Mouse (Mus musculus) urinary bladder, postnatal 36 days (tissue): ENCODE data around the gene Plin3.
"Not testable (repeated sequence)": the region's sequence is repeated elsewhere in the genome, so short reads cannot be mapped to it uniquely, and the experiment has no call there.

Source experiments
- DNase-seq, 2 experiments: peaks; one replicate each; pipeline ENCODE4 v3.0.0; 2022; ENCODE audit warnings: low spot score in 2 of 2, mixed read lengths in 1 of 2

The Plin3 gene

DNA sequence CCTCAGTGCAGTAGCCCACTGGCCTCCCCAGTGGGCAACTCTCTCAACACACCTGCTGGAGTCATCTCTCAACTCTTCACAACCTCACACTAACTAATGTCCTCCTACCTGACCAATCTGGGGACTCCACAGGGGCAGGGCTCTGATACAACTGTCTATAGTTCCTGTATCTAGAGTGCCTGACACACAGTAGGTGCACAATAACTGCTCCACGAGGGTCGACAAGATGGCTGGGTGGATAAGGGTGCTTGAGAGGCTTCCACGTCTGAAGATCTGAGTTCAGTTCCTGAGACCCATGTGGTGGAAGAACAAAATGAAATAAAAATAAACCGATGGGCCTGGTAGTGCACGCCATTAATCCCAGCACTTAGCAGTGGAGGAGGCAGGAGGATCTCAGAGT, 18.7 kb downstream of the Plin3 start:
- no peak for DNase-seq

DNA sequence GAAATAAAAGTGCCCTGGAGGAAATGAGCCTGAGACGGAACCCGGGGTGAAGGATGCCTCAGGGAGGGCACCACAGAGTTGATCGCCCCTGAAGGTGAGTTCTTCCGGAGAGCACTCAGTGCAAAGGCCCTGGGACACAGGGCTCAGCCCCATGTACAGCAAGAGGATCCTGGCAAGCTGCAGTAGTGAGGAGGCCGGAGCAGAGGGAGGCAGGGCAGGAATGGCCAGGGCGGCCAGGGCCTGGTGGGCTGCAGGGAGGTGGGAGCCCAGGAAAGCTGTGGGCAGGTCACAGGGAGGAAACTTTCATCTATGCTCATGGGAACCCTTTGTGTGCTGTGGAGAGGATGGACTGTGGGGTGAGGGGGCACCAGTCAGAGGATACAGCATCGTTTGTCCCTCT, 19.2 kb downstream of the Plin3 start:
- DNase-seq: no peak

DNA sequence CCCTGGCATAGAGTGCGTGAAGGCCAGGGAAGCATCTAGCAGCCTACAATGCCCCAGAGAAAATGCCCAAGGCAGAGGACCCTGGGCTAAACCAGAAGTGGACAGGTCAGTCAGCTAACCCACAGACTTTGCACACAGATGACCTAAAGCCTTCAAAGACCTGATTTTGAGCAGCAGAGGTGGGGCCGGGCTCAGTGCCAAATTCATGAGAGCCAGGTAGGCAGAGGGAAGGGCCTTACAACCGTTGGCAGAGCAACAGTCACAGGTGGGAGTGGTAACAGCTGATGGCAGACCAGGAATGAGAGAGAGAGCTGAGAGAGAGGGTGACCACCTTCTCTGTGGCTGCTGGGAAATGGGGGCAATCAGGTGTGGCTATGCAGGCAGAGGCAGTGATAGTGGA, 20.0 kb downstream of the Plin3 start:
- DNase-seq: no peak

DNA sequence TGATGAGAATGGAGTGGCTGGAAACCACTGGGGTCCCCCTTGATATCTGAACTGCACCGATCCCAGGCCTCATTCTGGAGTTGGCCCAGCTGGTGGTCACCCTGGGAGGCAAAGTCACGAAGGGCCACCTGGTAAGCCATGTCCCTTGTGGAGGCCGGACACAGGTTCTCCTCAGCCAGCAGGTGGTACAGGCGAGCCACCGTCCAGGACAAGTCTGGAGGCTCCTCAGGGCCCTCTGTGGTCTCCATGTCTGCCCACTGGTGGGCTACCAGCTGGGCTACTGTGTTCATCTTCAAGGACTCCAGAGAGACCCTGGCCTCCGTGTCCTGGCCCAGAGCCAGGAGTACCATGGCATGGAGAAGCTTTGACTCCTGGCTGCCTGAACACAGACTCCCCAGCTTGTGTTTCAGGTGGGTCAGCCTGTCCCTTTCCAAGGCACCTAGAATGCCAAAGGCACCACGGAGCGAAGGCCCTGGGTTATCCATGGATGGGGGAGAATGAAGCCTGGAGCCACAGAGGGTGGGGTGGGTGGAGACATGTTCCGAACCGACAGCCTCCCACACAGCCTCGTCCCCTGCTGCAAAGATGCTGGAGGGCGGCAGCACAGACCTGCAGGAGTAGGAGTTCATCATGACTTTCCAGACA, 20.9 kb downstream of the Plin3 start:
- DNase-seq: no peak

DNA sequence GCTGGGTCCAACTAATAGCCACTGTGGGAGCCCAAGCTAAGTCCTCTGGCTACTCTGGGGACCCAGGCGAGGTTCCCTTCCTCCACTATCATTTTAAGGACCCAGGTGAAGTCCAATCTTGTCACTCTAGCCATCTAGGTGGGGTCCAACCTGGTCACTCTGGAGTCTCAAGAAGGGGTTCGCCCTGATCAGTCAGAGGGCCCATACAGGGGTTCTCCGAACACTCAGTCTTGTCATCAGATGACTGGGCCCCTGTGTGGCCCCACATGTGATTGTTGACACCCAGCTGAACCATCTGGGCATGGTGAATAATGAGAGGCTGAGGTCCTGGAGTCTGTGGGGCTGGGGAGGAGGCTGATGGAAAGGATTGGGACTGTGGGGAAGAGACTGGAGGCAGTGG, 22.9 kb downstream of the Plin3 start:
- no peak for DNase-seq

DNA sequence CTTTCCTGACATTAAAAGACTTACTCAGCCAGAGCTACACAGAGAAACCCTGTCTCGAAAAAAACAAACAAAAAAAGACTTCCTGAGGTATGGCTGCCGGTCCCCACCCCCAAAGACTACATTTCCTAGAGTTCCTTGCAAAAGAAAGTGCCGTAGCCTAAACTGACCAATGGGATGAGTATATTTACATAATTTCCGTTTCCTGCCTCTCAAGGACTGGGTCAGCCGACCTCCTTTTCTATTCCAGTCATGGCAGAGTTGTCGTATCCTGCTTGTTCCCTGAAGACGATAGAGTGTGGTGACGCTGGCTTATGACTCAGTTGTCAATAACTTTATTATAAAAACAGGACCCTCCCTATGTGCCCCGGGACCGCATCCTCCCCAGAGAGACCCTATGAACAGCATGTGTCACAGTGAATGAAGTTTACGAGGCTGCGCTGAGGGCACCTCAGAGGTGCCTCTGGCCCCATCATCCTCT, 23.5 kb downstream of the Plin3 start:
- DNase-seq: peak; percentile 40 to 59

DNA sequence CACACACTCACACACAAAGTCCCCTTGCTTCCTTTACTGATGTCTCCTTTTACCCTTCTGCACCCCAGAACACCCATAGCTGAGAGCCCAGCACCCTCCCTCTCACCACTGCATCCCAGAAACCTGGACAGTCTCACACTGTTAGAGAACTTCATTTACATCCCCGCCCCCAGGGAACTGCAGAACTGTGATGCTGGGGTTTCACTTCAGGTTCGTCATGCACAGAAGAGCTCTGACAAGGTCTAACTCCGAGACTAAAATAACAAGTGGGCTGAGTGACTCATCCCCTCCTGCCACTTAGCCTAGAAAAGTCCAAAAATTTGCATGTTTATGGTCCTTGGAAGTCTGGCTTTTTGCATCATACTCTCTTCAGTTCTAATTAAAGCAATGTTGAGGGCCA, 26.4 kb downstream of the Plin3 start:
- DNase-seq: no peak

DNA sequence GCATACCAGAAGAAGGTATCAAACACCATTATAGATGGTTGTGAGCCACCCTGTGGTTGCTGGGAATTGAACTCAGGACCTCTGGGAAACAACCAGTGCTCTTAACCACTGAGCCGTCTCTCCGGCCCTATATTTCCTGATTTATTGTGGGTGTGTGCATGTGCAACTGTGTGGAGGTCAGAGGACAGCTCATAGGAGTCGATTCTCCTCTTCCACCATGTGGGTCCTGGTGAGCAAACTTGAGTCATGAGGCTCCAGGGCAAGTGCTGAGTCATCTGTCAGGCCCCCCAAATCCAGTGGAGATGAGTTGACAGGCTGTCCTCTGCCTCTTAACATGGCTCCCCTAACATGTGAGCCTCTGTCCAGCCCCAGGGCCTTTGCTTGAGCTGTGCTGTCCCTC, 26.8 kb downstream of the Plin3 start:
- DNase-seq: no peak

DNA sequence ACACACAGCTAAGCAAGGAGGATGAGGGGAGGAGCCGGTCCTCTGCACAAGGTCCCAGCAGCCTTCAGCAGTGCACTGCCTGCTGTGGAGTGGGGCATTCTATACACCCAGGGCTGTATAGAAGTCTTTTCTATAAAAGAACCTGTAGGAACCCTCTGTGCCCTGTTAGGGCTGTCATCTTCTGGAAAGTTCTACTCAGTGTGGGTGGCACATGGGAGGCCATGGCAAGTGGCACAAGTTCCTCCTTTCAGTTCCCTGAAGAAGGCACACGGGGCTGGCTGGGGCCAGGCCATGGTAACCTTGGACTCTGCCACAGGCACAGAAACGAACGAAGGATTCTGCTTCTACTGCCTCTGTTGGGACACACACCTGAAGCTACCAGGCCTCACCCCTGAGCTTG, 27.7 kb downstream of the Plin3 start:
- DNase-seq: no peak

DNA sequence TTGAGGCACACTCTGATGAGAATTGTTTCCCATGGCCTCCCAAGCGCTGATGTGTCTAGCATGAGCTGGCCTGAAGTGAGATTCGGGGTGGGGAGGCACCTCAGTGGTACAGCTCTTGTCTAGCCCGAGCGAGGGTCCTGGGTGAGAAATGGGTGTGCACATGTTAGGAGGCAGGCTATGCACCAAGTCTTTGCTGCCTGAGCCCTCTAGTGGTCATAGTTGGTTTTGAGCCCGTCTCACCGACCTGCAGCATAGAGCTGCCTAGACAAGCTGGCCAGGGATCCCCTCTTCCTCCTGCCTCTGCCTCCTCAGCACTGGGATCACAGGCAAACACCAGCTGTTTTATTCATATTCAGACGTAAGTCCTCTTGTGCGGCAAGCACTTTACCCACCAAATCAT, 28.7 kb downstream of the Plin3 start:
- DNase-seq: peak; percentile 52 to 71

DNA sequence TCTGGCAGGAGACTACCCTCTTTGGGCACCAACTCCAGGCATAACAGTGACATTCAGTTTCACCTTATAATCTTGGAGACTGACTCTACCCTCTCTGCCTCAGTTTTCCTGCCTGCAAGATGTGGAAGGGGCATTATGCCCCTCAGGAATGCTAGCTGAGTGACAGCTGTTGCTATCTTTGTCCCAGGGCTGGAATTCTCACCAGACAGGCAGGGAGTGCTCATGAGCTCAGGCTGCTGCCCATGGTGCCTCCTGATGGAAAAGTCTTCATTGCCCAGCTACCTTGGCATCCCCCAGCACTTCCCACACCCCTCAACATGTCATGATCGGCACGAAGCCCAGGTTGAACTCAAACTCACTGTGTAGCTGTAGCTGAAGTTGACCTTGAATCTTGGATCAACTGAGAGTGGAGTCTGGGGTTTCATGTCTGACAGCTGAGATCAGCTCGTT, 30.0 kb downstream of the Plin3 start:
- DNase-seq: no peak

DNA sequence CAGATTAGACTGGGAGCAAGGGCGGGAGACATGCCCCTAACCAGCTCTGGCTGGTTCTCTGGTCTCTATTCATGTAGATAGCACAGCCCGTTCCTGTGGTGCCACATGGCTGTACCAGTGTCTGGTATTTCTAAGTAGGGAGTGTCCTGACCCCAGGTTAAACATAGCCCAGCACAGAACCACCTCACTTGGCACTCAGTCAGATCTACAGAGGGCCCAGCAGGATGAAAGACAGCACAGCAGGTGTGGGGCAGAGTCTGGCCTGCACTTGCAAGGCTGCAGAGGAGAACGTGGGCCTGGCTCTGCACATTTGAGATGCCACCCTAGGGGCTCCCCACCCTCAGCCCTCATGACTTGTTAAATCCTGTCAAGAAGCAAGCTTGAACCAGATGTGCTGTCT, 31.5 kb downstream of the Plin3 start:
- DNase-seq: no peak

DNA sequence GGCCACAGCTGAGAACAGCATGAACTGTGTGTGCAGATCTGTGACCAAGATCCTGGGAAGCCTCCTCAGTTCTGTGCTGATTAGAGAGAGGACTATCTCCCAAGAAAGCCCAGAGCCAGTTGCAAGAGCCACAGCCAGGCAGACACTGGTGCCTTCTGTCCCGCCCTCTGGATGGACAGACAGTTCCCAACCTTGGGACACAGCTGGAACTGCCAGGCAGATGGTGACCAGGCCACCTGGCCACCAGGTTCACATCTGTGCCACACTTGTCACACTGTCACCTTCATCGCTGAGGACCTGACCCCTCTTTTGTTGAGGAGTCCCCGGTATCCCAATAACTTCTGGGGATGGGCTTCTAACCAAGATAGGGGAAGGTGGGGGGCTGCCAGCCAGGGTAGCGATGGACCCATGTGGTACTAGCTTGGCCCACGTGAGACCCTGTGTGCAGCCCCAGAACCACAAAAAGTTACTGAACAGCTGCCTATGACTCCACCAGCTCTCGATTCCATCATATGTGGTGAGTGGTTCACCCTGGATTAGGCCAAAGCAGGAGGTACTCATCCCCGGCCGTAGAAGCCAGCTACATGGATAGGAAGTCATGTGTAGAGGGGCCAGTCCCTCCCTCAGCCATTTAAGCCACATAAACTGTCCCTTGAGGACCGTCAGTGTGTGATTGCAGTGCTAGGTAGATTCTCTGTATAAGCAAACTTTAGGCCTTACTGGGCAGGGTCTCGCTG, 33.2 kb downstream of the Plin3 start:
- DNase-seq: no peak

DNA sequence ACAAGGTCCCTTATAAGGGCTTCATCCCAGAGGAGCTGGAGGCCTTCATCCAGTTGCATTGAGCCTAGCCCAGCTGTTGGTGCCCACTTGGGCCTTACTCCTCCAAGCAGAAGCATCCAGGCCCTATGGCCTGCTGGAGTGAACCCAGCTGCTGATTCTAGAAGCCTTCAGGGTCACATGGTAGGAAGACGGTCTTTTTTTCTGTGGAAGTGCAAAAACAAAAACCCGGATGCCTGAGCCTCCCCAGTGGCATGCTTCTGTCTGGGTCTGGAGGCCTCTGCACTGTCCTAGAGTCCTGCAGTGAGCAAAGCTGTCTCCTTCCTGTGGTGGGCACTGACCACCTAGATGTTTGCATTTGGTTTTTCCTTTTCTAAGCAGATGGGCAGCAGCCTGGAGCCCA, 33.9 kb downstream of the Plin3 start:
- not testable (repeated sequence) for DNase-seq

DNA sequence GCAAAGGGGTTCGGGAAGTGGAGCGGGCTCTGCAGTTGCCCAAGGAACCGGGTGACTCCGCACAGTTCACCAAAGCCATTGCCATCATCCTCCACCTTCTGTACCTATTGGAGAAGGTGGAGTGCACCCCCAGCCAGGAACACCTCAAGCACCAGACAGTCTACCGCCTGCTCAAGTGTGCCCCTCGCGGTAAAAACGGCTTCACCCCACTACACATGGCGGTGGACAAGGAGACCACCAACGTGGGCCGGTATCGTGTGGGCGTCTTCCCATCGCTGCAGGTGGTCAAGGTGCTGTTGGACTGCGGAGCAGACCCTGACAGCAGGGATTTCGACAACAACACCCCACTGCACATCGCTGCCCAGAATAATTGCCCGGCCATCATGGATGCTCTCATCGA, 34.4 kb downstream of the Plin3 start:
- not testable (repeated sequence) for DNase-seq

DNA sequence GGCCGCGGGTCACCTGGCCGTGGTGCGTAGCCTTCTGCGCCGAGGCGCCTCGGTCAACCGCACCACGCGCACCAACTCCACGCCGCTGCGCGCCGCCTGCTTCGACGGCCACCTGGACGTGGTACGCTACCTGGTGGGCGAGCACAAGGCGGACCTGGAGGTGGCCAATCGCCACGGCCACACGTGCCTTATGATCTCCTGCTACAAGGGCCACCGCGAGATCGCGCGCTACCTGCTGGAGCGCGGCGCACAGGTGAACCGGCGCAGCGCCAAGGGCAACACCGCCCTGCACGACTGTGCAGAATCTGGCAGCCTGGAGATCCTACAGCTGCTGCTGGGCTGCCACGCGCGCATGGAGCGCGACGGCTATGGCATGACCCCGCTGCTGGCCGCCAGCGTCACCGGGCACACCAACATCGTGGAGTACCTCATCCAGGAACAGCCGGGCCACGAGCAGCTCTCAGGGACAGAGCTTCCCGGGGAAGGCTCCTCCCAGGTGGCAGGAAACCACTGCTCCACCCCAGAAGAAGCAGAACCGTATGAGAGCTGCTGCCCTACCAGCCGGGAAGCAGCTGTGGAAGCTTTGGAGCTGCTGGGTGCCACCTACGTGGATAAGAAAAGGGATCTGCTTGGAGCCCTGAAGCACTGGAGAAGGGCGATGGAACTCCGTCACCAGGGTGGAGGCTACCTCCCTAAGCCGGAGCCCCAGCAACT, 35.3 kb downstream of the Plin3 start:
- no peak for DNase-seq

DNA sequence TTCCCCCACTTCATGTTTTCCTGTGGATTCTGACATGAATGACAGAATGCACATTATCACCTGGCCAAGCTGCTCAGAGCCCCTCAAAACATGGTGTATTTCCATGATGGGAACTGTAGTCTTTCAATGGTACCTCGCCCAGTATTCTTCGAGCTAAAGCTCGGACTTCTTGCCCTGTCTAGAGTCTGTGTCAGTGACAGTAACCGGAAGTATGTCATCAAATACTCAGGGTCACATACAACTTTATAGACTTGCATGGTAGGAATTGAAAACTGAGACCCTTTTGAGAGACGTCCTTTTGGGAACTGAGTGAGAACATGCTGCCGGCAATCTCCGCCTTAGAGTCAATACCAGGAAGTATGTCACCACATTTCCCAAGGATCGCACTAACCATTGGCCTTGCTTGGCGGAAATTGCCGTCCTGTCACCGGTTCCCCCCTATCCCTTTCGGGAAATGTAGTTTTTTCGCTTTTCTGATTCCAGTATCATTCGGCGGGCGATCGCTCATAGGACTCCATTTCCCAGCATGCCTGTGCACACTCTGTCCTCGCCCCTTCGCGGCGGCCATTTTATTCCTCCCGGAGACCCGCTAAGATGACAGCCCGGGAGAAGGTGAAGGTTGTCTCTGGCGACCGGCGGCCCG, 36.3 kb downstream of the Plin3 start, which contains the start of gene Fem1a:
Gene Fem1a, plus strand, starts transcription at position 572 of the 643 bp plus-strand sequence.
- DNase-seq: peak; percentile 82 to 92

DNA sequence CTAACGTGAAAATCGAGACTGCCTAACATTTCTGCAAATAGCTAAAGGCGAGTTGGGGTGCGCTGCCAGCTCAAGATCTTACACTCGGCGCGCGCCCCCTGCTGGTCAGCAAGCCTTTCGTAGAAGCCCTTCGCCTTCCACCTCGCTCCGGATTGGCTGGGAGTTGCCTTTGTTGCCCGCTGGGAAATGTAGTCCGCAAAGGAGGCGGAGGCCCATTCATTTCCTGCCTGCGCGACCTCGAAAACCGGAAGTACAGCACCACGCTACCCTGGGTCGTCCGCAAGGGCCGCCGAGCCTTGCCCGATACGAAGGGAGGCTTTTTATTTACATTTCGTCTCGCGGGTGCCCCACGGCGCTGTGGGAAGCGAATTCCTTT, 36.8 kb downstream of the Plin3 start:
- DNase-seq: peak; percentile 92 to 98

DNA sequence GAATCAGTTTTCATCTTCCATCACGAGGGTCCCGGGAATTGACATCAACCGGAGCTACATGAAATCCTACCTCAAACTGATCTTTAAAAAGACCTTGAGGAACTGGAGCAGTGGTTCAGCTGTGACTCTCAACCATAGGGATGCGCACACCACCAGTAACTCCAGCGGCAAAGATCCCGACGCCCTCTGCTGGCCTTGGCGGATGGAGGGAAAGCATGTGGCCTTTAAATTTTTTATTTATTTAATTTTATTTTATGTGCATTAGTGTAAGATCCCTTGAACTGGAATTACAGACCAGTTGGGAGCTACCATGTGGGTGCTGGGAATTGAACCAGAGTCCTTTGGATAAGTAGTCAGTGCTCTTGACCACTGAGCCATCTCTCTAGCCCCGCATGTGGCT, 37.2 kb downstream of the Plin3 start:
- DNase-seq: no peak

DNA sequence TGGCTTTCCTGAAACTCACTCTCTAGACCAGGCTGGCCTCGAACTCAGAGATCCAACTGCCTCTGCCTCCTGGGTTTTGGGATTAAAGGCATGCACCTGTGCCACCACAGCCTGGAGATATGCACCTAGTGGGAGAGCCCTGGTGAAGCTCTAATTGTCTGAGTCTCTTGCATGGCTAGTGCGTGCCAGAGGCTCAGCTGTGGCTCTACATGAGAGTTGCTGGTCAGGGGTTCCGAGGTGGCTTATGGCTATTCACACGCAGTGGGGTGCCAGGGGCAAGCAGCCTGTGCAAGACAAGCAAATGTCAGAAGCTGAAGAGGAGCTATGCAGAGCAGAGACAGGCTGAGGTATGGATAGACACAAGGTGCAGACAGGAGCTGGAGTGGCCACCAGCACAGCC, 38.0 kb downstream of the Plin3 start:
- no peak for DNase-seq

DNA sequence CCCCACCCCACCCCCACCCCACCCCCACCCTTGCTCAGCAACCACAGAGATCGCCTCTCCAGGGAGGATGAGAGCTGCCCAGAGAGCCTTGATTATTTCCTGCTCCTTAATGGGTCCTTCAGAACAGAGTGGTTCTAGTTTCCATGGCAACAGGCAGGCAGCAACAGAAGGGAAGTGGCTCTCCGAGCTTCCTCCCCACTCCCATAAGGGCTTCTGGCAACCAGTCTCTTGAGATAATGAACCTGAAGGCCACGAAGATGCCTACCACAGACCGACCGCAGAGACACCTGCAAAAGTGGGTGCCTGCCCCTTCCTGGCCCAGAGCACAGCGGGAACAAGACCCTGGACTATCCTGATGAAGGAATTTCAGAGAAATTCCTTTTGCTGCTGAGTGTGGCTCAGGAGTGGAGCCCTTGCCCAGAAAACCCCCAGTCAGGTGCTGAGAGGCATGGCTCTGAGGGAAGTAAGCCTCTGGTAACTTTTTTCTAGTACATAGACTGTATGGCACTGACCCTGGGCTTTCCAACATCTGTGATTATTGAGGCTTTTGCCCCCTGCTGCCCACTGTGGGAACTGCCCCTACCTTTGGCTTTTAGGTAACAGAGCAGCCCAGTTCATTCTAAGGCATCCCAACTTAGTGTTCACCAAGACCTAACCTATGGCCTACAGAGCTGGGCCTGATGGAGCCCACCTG, 41.4 kb downstream of the Plin3 start:
- peak; percentile 46 to 61 for DNase-seq

DNA sequence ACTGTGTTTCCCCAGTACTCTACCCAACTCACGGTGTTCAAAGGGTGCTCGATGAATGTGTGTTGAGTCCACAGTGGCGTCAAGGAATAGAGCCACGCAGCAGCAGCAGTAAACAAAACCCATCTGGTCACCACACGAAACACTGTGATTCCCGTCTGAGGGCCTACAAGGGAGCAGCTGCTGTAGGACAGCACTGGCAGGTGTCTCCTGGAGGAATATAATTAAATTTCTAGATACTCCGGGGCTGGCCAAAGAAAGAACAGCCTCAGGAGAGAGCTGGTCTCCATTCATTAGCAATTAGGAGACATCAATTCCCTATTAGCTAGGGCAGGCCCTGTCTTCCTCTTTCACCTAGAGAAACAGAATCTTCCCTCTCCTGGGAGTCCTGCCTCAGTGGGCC, 47.1 kb downstream of the Plin3 start:
- no peak for DNase-seq
